Mouse (Mus musculus) spleen, adult 2 months (tissue): ENCODE measurements around the gene Ptgdr2. TPM values are rescaled to one million over a fixed set of nuclear protein-coding genes. Genes with fewer than 3 reads are reported as not detected.

Experiments used
- DNase-seq, 2 experiments: peaks; one replicate each; pipeline versions ENCODE4 v3.0.0 to v3.0.0-alpha.2; 2012 to 2021; ENCODE audit warnings: low spot score in 2 of 2, low read depth in 1 of 2
- H3K27ac ChIP-seq: fragments of 200-500 bp; 2 replicates; pipeline ENCODE4 v1.5.1; 2012; ENCODE audit warnings: low read length, inconsistent platforms; ENCODE audit not compliant: insufficient read depth
- H3K27me3 ChIP-seq: fragments of 200-500 bp; 2 replicates; pipeline ENCODE4 v1.6.1; 2012; ENCODE audit warnings: mild to moderate bottlenecking, moderate library complexity, low read length, inconsistent platforms; ENCODE audit not compliant: control insufficient read depth, insufficient read depth
- H3K36me3 ChIP-seq: fragments of 200-500 bp; 2 replicates; pipeline ENCODE4 v1.6.1; 2012; ENCODE audit warnings: mild to moderate bottlenecking, low read length, inconsistent platforms; ENCODE audit not compliant: control insufficient read depth, insufficient read depth
- H3K4me1 ChIP-seq: fragments of 200-500 bp; 2 replicates; pipeline ENCODE4 v1.6.1; 2011; ENCODE audit warnings: inconsistent platforms; ENCODE audit not compliant: control insufficient read depth, insufficient read depth, insufficient read length
- H3K4me3 ChIP-seq: fragments of 200-500 bp; 2 replicates; pipeline ENCODE4 v1.5.1; 2011; ENCODE audit warnings: mild to moderate bottlenecking, inconsistent platforms; ENCODE audit not compliant: insufficient read depth, insufficient read length; ENCODE audit errors: extremely low read depth
- CTCF ChIP-seq: fragments of 200-500 bp; IDR thresholded peaks from 2 replicates; pipeline ENCODE4 v1.5.1; 2011; ENCODE audit warnings: mild to moderate bottlenecking, inconsistent platforms; ENCODE audit not compliant: insufficient read depth, insufficient read length, insufficient replicate concordance; ENCODE audit errors: extremely low read depth
- POLR2A ChIP-seq: fragments of 200-500 bp; IDR thresholded peaks from 2 replicates; pipeline ENCODE4 v1.6.1; 2011; ENCODE audit warnings: low read depth, low read length, inconsistent platforms
- WGBS: fragments of 180-500 bp; shearing (Covaris S2); methylation state at CpG from one replicate; pipeline ENCODE4 v1.1.7; 2018; 5-methylcytosine and 5-hydroxymethylcytosine counted together
- polyA plus RNA-seq: library from polyadenylated mRNA; depleted of rRNA; stranded (reverse); fragments of >200 nt; gene quantifications from 2 replicates; pipeline ENCODE4 v1.2.3, GENCODE M21; 2012

Ptgdr2 gene
- polyA plus RNA-seq, 1 experiment: 0.54 TPM

DNA sequence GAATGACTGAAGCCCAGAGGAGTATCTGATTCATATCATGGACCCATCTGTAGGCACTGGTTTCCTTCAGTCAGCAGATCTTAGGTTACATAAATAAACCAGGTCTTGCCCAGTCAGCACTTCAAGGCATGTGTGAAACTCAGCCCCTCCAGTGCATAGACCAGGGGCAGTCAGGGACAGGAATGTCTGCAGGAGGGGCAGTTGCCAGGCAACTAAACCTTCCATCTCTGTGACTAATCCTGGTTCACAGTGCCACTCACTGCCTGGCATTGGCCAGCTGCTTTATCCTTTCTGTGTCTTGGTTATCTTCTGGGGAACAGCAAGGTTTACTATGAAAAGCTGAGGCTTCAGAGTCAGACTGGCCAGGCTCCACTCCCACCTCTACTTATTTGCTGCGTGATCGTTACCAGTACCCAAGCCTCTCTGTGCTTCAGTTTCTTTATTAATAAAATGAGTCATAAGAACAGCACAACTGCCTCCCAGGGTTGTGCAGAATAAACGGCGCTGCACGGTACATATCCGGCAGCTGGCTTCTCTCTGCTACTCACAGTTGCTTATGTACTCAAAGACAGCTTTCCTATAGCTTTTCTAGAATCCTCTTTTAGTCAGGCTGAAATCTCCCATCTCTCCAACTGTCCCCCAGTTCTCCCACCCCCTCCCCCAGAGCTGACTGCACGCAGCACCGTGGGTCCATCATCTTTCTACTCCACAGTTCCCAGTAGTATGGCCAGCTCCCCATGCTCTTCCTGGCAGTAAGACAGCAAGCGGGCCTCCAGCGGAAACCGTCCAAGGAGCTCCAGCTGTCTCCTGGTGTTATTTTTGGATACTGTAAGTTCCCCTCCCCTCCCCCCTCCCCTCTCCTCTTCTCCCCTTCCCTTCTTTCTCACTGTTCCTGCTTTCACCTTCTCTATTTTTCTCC is 15.3 kb downstream of the Ptgdr2 start:
- TF ChIP-seq CTCF (no peak), POLR2A (no peak)
- Histone ChIP-seq H3K36me3 (no peaks in the 10 kb centered on the region), H3K27ac (no peak overlapping the region), H3K4me1 (peaks cover 9% of the 10 kb centered on the region), H3K4me3 (no peak overlapping the region), H3K27me3 (no peaks in the 10 kb centered on the region)
- no peak for DNase-seq
- 66% methylated on average over 11 of the region's 11 CpGs for WGBS

DNA sequence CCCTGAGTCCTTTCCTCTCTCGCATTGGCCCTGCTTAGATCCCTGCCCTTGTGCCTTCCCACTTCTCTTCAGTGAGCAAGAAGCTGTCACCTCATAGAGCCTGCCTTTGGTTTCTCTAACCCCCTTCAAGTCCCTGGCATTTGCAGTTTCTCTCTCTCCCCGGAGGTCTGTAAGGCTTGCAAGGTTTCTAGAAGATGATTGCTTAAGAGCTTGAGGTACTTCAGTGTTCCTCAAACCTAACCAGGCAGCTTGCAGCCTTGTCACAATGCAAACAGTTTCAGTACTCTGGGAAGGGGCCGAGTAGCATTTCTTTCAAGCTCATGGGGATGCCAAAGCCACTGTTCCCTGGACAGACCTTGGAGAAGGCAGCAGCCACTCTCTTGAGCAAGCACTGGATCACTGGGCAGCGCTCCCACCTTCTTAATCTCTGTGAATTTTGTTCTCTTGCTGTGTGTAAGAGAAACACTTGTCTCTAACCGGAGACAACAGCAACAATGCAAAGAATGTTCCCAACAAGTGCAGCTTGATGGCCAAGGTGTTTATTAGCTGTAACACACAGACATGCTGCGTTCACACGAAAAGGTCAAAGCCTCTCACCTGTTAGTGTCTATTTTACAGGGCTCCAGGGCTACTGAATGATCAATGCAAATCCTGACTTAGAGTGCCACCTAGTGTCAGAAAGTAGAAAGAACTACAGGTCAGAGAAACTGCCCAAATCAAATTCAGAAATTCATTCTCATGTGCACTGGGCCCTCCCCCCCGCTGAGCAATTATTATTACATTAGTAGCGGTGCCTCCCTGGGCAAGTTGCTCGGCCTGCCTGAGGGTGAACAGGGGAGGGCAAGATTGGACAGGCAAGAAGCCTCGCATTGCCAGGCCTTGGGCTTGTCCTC is 22.4 kb downstream of the Ptgdr2 start:
- Histone ChIP-seq H3K4me1 (no peaks in the 10 kb centered on the region), H3K4me3 (no peak overlapping the region), H3K36me3 (no peaks in the 10 kb centered on the region), H3K27ac (no peak overlapping the region), H3K27me3 (no peaks in the 10 kb centered on the region)
- DNase-seq: peak; percentile 18 to 61
- WGBS: 34% methylated on average over 11 of the region's 11 CpGs
- TF ChIP-seq POLR2A: no peak
- peak; percentile 33; the same call in 1 of the 2 replicates for TF ChIP-seq CTCF

- H3K4me1 ChIP-seq: no peaks in the 10 kb centered on the region
- H3K4me3 ChIP-seq: no peak overlapping the region
- WGBS: 58% methylated on average over 12 of the region's 12 CpGs
- DNase-seq: no peak
- no peak for TF ChIP-seq POLR2A
- no peak for TF ChIP-seq CTCF
- H3K36me3 ChIP-seq: no peaks in the 10 kb centered on the region
- H3K27me3 ChIP-seq: no peaks in the 10 kb centered on the region
- no peak overlapping the region for H3K27ac ChIP-seq
Measured at GRCm38 (mm10) chr19:10959978-10960346, 23.0 kb downstream of the Ptgdr2 start.

- H3K27ac ChIP-seq: no peak overlapping the region
- no peaks in the 10 kb centered on the region for H3K4me1 ChIP-seq
- TF ChIP-seq POLR2A (no peak), CTCF (no peak)
- no peaks in the 10 kb centered on the region for H3K36me3 ChIP-seq
- H3K4me3 ChIP-seq: no peak overlapping the region
- WGBS: 89% methylated on average over 7 of the region's 7 CpGs
- H3K27me3 ChIP-seq: no peaks in the 10 kb centered on the region
- no peak for DNase-seq
Measured at GRCm38 (mm10) chr19:10965721-10966120, 28.8 kb downstream of the Ptgdr2 start.

GRCm38 (mm10) chr19:10968578-10968977 is 31.6 kb downstream of the Ptgdr2 start:
- WGBS: 86% methylated on average over 7 of the region's 7 CpGs
- no peak overlapping the region for H3K4me3 ChIP-seq
- H3K36me3 ChIP-seq: no peaks in the 10 kb centered on the region
- H3K27me3 ChIP-seq: no peaks in the 10 kb centered on the region
- H3K27ac ChIP-seq: no peak overlapping the region
- no peaks in the 10 kb centered on the region for H3K4me1 ChIP-seq
- no peak for DNase-seq
- TF ChIP-seq CTCF (no peak), POLR2A (no peak)

- 55% methylated on average over 3 of the region's 3 CpGs for WGBS
- Histone ChIP-seq H3K36me3 (no peaks in the 10 kb centered on the region), H3K4me1 (no peaks in the 10 kb centered on the region), H3K27me3 (no peaks in the 10 kb centered on the region), H3K4me3 (no peak overlapping the region), H3K27ac (no peak overlapping the region)
- DNase-seq: no peak
- TF ChIP-seq POLR2A: no peak
- no peak for TF ChIP-seq CTCF
Measured at GRCm38 (mm10) chr19:10970457-10970856, 33.5 kb downstream of the Ptgdr2 start.
